Mouse (Mus musculus): ENCODE data around the gene Rassf6.

DNA sequence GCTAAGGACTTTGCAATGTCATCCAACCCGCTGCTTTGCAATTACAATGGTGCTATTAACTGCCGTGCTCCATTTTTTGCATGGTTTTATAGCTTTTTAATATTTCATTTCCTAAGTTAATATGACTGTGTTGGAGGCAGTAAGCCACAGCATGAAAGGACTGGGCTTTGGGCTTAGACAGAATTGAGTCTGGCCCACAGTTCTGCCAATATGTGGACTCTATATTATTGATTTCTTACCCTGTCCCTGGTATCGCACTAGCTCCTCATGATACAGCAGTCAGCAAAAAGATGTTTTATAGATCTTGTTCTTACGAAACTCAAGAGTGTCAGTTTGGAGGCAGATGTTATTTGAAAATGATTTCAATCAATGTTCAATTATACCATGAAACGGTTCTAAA, 5.9 kb upstream of the Rassf6 start:
- TF ChIP-seq POLR2A (IDR thresholded peaks at IDR 0.05; ENCODE audit: control insufficient read depth, low read depth, low read length) (no peak), CTCF (IDR thresholded peaks at IDR 0.05; ENCODE audit: control insufficient read depth, insufficient read depth, insufficient replicate concordance, low read depth, low read length) (no peak)
